Mouse (Mus musculus) adrenal gland, postnatal 36 days (tissue): ENCODE measurements at regions not wholly inside any gene's neighbourhood (a gene's known extent, or its start where the extent isn't known, plus 50 kb on each side); places are given as distances from the start of the nearest gene placed in this dataset.
"Not testable (repeated sequence)": the region's sequence is repeated elsewhere in the genome, so short reads cannot be mapped to it uniquely, and the experiment has no call there.

Source experiments
- DNase-seq, 2 experiments: peaks; one replicate each; pipeline ENCODE4 v3.0.0; 2021; ENCODE audit warnings: mixed read lengths in 1 of 2

GRCm38 (mm10) chr2:128270377-128271129 is 144.7 kb downstream of the Bcl2l11 start:
- no peak for DNase-seq

GRCm38 (mm10) chr2:128272789-128273188 is 147.0 kb downstream of the Bcl2l11 start:
- no peak for DNase-seq

DNA sequence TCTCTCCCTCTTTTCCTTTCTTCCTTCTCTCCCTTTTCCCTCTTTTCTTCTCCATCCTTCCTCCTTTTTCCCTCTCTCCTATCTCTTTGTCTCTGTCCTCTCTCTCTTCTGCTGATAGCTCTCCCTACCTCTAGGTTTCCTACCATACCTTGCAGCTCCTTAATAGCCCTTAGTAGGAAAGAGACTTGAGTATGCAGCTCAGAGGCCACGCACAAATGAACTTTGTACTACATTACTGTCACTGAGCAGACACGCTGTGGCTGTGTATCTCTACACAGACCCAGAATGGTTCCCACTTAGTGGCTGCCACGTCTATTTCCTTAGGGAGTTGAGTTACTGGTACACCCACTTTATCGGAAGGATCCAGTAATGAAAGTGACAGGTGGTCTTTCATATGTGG is 147.5 kb downstream of the Bcl2l11 start:
- DNase-seq: no peak

GRCm38 (mm10) chr2:128276337-128276736 is 150.5 kb downstream of the Bcl2l11 start:
- no peak for DNase-seq

DNA sequence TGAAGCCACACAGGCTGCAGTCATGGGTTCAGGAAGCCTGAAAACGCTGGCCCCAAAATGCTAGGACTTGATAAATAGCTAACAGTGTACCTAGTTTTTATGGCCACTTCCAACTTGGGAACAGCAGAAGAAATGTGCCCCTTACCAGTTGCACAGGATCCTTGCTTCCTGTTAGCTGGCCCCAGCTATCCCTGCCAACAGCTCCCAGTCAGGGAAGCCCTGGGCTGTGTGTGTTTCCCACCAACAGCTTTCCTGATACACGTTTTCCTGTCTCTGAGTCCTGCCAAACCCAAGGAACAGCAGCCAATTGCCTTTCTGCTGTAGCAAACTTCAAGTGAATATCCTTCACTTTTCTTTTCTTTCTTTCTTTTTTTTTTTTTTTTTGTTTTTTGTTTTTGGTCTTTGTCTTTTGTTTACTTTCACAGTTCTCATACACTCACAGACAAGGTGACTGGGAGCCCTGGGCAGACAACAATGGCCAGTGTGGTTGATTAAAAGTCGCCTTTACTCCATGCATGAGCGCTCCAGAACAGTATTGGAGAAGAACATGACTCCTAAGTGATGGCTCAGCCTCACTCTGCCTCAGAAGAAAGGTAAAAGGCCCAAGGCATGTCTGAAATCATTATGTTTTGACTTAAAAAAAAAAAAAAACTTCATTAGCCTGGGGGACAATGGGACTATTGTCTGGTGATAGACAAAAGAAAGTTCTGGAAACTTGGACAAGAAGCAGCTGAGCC is 151.7 kb downstream of the Bcl2l11 start:
- DNase-seq: peak in 1 of 2 experiments; percentile 15

GRCm38 (mm10) chr2:128278124-128278432 is 152.2 kb downstream of the Bcl2l11 start:
- no peak for DNase-seq

DNA sequence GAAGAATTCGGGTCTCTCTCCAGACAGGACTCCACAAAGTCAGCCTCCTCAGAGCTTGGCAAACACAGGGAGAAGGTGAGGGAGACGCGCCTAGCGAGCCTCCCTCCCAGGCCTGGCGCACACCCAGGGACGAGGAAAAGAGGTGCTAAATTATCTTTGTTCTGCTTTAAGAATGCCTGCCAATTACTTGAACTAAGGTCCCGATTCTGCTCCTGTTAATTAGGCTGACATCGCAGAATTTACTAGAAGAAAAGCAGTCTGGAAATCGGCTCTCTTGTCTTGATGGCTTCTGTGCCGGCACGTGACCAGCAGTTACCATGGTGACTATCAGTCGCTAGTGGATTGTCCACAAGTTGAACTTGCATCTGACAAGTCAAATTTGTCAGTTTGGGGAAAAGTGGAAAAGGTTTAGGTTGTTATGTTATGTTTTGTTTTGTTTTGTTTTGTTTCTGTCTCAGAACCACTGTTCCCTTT is 152.8 kb downstream of the Bcl2l11 start:
- peak; percentile 70 to 79 for DNase-seq

GRCm38 (mm10) chr2:128279127-128279710 is 153.4 kb downstream of the Bcl2l11 start:
- DNase-seq: peak; percentile 51 to 57

DNA sequence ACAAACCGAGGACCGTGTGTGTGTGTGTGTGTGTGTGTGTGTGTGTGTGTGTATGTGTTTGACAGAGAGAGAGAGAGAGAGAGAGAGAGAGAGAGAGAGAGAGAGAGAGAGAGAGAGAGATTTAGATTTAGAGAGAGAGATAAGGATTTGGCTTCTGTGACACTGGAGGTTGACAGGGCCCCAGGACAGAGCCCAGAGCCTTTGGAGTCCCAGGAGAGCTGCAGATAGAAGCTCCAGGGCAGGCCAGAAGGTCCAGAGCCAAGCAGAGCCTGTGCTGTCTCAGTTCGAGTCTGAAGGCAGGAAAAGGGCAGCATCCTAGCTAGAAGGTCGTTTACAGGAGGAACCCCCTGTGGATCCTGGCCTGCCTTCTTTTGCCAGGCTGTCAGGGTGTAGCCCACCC is 156.8 kb downstream of the Bcl2l11 start:
- no peak for DNase-seq

GRCm38 (mm10) chr2:128284822-128285421 is 159.1 kb downstream of the Bcl2l11 start:
- peak; percentile 94 for DNase-seq

- DNase-seq: no peak
These were observed 159.6 kb downstream of the Bcl2l11 start for GRCm38 (mm10) chr2:128285457-128285856.

DNA sequence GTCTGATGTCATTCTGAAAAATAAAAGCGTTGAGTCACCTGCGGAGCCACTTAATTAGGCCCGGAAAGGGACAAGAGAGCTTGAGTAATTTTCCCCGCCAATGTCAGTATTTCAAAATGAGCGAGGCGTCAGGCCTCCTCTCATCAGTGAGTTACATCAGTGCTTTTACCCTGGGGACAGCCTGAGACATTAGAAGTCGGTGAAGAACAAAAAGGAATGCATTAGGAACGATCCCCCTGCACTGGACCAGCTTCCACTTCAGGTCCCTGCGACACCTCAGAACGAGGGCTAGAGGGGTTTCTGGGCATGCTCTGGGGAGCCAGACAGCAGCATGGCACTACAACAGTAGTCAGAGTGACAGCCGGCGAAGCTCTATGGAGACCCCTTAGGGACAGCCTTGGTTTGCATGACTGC is 162.3 kb downstream of the Bcl2l11 start:
- DNase-seq: no peak

DNA sequence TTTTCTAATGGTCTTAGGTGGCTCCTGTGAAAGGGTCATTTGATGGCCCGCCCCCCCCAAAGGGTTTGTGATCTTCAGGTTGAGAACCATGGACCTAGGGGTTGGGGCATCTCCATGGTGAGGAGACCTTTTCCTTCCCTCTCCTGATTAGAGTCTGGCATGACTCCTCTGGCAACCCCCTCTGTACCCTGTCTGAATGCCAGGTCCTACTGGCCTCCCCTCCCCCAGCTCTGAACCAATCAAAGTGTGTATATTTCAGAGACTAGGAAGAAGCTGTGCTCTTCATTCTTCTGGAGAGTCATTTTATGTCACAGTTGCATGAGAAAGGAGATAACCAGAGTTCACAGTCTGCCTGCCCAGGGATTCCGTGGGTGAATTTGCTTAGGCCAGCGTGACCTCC is 164.8 kb downstream of the Bcl2l11 start:
- DNase-seq: no peak

- no peak for DNase-seq
These were observed 168.8 kb downstream of the Bcl2l11 start for GRCm38 (mm10) chr2:128294610-128295009.

- DNase-seq: no peak
These were observed 169.2 kb downstream of the Bcl2l11 start for GRCm38 (mm10) chr2:128295018-128295424.

- no peak for DNase-seq
These were observed 169.9 kb downstream of the Bcl2l11 start for GRCm38 (mm10) chr2:128295726-128296234.

DNA sequence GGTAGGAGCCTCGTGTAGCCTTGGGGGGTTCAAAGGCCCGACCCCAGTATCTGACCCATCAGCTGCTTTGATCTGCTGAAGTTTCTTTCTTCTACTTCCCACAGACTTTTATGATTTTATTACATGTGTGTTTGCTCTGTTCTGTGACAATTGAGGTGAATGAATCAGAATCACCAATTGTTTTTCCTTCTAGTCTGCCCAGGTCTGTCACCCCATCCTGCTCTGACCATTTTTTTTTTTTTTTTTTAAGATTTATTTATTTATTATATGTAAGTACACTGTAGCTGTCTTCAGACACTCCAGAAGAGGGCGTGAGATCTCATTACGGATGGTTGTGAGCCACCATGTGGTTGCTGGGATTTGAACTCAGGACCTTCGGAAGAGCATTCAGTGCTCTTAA is 170.6 kb downstream of the Bcl2l11 start:
- not testable (repeated sequence) for DNase-seq

- no peak for DNase-seq
These were observed 171.1 kb downstream of the Bcl2l11 start for GRCm38 (mm10) chr2:128296897-128297296.

DNA sequence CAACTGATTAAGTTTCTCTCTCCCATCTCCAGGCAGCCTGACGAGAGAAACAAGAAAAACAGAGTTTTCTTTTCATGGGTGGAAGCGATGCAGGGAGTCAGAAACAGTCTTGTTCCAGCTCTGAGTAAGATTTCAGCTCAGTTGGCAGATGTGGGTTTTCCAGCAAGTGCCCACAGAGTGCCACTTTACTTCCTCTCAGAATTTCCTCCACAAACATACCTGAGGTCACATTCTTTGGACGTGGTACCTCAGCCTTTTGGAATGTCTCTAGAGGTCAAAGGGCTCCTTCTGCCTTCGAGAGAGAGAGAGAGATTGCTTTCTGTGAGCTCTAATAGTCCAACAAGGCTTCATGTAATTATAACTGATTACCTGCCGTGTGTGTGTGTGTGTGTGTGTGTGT is 172.0 kb downstream of the Bcl2l11 start:
- DNase-seq: no peak

- DNase-seq: no peak
These were observed 173.2 kb downstream of the Bcl2l11 start for GRCm38 (mm10) chr2:128298996-128299395.

DNA sequence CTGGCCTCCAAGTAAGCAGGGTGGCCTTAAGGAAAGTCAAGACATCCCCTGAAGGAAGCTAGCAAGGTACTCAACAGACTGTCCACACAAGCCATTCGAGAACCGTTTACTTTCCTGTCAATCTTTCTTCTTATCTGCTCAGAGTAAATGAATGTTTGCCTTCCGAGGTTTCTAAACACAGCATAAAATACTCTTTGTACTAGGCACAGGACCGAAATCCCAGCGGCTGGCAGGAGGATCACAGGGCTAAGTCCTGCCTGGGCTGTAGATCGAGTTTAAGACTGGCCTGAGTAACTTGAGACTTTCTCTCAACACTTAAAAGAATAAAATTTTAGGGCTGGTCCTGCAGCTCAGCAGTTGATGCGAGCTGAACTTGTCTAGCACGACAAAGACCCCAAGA is 175.9 kb downstream of the Bcl2l11 start:
- DNase-seq: no peak

DNA sequence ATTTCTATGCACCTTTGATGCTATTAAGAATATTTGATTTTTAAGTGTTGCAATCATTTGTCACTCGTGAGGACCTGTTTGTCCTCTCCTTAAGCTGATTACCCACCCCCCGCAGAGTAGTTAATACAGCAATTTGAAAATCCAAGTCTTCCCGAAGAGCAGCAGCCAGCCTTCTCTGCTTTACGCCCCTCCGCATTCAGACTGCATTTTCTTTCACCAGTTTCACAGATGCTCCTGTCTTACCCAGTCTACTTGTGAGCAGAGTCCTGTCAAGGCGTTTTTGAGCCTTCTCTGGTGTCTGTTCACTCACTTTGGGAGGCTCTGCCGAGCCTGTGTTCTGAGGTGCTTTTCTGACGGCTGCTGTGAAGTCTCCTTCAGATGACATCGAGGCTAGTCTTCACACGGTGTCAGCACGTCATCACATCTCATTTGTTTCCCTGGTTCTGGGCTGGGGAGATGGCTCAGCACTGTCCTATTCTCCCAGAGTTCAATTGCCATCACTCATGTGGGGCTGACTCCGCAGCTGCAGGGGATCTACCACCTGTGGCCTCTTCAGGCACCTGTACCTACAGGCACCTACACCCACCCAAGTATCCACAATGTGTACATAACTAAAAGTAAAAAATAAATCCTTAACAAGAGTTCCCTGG is 178.3 kb downstream of the Bcl2l11 start:
- no peak for DNase-seq
